Comparison of ENCODE assay signal across 30 mouse cellular contexts in the genomic region with DNA sequence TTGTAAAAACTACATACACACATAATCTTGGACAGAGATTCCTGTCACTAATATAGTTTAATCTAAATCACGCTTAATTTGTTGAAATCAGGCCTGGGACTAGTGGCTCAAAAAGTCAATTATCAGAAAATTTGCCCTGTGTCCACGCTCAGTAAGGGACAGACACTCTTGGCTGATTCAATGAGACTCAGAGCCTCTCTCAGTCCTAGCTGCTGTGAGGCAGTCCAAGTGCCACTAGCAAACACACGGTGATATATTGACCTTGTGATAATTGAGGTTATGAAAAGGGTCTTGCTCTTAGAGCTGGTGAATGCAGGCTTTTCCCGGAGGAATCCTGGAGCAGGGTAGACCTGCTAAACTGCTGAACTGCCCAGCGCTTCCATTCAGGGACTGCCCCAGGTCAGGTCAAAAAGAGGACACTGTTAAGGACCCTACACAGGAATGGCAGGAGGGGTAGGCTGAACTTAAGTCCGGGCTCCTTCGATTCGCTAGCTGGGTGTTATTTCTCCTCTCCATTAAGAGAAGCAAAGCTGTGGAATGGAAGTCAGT.
A peak's percentile ranks its signal among the peaks of the same experiment; 100 is the strongest.
DNase-seq lines count a peak whose midpoint lies in the region; ATAC-seq and TF ChIP-seq lines count a peak whose summit lies in the region.
"Had no signal": no experiment of that assay in that cellular context is flagged by ENCODE, and none has a peak within 500 bp of the region (broad histone marks: within the 10 kb centered on the region; RNA-seq: fewer than 3 reads in every experiment).

No protein-coding gene starts in this region.

- H3K36me3 ChIP-seq in hindbrain, embryonic 10.5 days, result no peaks in the 10 kb centered on the region
- no peaks in the 10 kb centered on the region for H3K36me3 ChIP-seq in hindbrain, embryonic 13.5 days
- no peaks in the 10 kb centered on the region for H3K36me3 ChIP-seq in midbrain, embryonic 13.5 days
- H3K36me3 ChIP-seq in midbrain, postnatal 0 days (ENCODE audit: insufficient read depth, low read length), result no peaks in the 10 kb centered on the region
- H3K36me3 ChIP-seq in embryonic facial prominence, embryonic 10.5 days (replicated peaks), result no peaks in the 10 kb centered on the region
- H3K36me3 ChIP-seq: embryonic facial prominence, embryonic 12.5 days; forebrain, embryonic 15.5 days; heart, embryonic 13.5 days; hindbrain, embryonic 15.5 days; kidney, embryonic 15.5 days; limb, embryonic 12.5 days; liver, embryonic 15.5 days; lung, embryonic 15.5 days had no signal

- DNase-seq in hindbrain, embryonic 10.5 days (ENCODE audit: low spot score), result peak; percentile 4
- no peak for DNase-seq in midbrain, postnatal 0 days (ENCODE audit: low spot score)
- DNase-seq in embryonic facial prominence, embryonic 10.5 days (ENCODE audit: low spot score), result peak; percentile 12
- DNase-seq in natural killer cell, adult 2 months (ENCODE audit: low spot score in 2 of 2), result no peak
- DNase-seq in cerebellum, postnatal 14 days, result no peak
- DNase-seq: adrenal gland, postnatal 14 days; cerebellum, adult 11 months; cerebellum, adult 9-10 months; heart, postnatal 14 days; kidney, adult 18-20 months; kidney, postnatal 36 days; right cerebral cortex, adult 18-20 months; spleen, adult 18-20 months; thymus, adult 2 months; thymus, postnatal 36 days had no signal

- H3K4me3 ChIP-seq in hindbrain, embryonic 10.5 days, result no peak overlapping the region
- H3K4me3 ChIP-seq in hindbrain, embryonic 13.5 days, result no peak overlapping the region
- H3K4me3 ChIP-seq in midbrain, embryonic 13.5 days (replicated peaks), result no peak overlapping the region
- no peak overlapping the region for H3K4me3 ChIP-seq in midbrain, postnatal 0 days (ENCODE audit: low read depth, low read length)
- H3K4me3 ChIP-seq in embryonic facial prominence, embryonic 10.5 days, result no peak overlapping the region
- H3K4me3 ChIP-seq: embryonic facial prominence, embryonic 12.5 days; forebrain, embryonic 15.5 days; heart, embryonic 13.5 days; hindbrain, embryonic 15.5 days; kidney, embryonic 15.5 days; layer of hippocampus, adult 2 months; left cerebral cortex, adult 2 months; limb, embryonic 12.5 days; liver, embryonic 15.5 days; lung, embryonic 15.5 days; myocyte had no signal

- H3K9me3 ChIP-seq in hindbrain, embryonic 10.5 days, result no peaks in the 10 kb centered on the region
- no peaks in the 10 kb centered on the region for H3K9me3 ChIP-seq in hindbrain, embryonic 13.5 days
- no peaks in the 10 kb centered on the region for H3K9me3 ChIP-seq in midbrain, embryonic 13.5 days
- no peaks in the 10 kb centered on the region for H3K9me3 ChIP-seq in midbrain, postnatal 0 days (ENCODE audit: low read length)
- no peaks in the 10 kb centered on the region for H3K9me3 ChIP-seq in embryonic facial prominence, embryonic 10.5 days
- H3K9me3 ChIP-seq: embryonic facial prominence, embryonic 12.5 days; forebrain, embryonic 15.5 days; heart, embryonic 13.5 days; hindbrain, embryonic 15.5 days; kidney, embryonic 15.5 days; limb, embryonic 12.5 days; liver, embryonic 15.5 days; lung, embryonic 15.5 days had no signal

- WGBS in hindbrain, embryonic 10.5 days, result 62% methylated on average over 8 of the region's 8 CpGs
- 54% methylated on average over 8 of the region's 8 CpGs for WGBS in hindbrain, embryonic 13.5 days
- 64% methylated on average over 8 of the region's 8 CpGs for WGBS in midbrain, embryonic 13.5 days
- whole genome bisulfite sequencing in midbrain, postnatal 0 days, result 75% methylated on average over 8 of the region's 8 CpGs
- 46% methylated on average over 8 of the region's 8 CpGs for WGBS in embryonic facial prominence, embryonic 10.5 days

- H3K27ac ChIP-seq in hindbrain, embryonic 10.5 days, result no peak overlapping the region
- H3K27ac ChIP-seq in hindbrain, embryonic 13.5 days, result no peak overlapping the region
- no peak overlapping the region for H3K27ac ChIP-seq in midbrain, embryonic 13.5 days
- no peak overlapping the region for H3K27ac ChIP-seq in midbrain, postnatal 0 days (ENCODE audit: low read depth, low read length)
- no peak overlapping the region for H3K27ac ChIP-seq in embryonic facial prominence, embryonic 10.5 days (replicated peaks)
- H3K27ac ChIP-seq: embryonic facial prominence, embryonic 12.5 days; forebrain, embryonic 15.5 days; heart, embryonic 13.5 days; hindbrain, embryonic 15.5 days; kidney, embryonic 15.5 days; layer of hippocampus, adult 2 months; left cerebral cortex, adult 2 months; limb, embryonic 12.5 days; liver, embryonic 15.5 days; lung, embryonic 15.5 days; stomach, postnatal 0 days had no signal

- H3K9ac ChIP-seq in hindbrain, embryonic 13.5 days, result no peak overlapping the region
- H3K9ac ChIP-seq in midbrain, embryonic 13.5 days (replicated peaks), result no peak overlapping the region
- no peak overlapping the region for H3K9ac ChIP-seq in midbrain, postnatal 0 days (replicated peaks; ENCODE audit: low read length, poor library complexity, severe bottlenecking)
- H3K9ac ChIP-seq: embryonic facial prominence, embryonic 12.5 days; forebrain, embryonic 15.5 days; heart, embryonic 13.5 days; hindbrain, embryonic 15.5 days; kidney, embryonic 15.5 days; limb, embryonic 12.5 days; liver, embryonic 15.5 days; lung, embryonic 15.5 days had no signal

- no peaks in the 10 kb centered on the region for H3K4me1 ChIP-seq in hindbrain, embryonic 10.5 days (replicated peaks)
- no peaks in the 10 kb centered on the region for H3K4me1 ChIP-seq in hindbrain, embryonic 13.5 days (replicated peaks)
- no peaks in the 10 kb centered on the region; the same call in 1 of the 2 replicates for H3K4me1 ChIP-seq in midbrain, embryonic 13.5 days (replicated peaks)
- no peaks in the 10 kb centered on the region for H3K4me1 ChIP-seq in midbrain, postnatal 0 days (ENCODE audit: insufficient read depth, low read length)
- peaks cover 4% of the 10 kb centered on the region; the same call in 1 of the 2 replicates for H3K4me1 ChIP-seq in embryonic facial prominence, embryonic 10.5 days
- H3K4me1 ChIP-seq: embryonic facial prominence, embryonic 12.5 days; forebrain, embryonic 15.5 days; heart, embryonic 13.5 days; hindbrain, embryonic 15.5 days; kidney, embryonic 15.5 days; limb, embryonic 12.5 days; liver, embryonic 15.5 days; lung, embryonic 15.5 days had no signal

- no peak overlapping the region for H3K4me2 ChIP-seq in hindbrain, embryonic 13.5 days
- H3K4me2 ChIP-seq in midbrain, embryonic 13.5 days (replicated peaks), result no peak overlapping the region
- no peak overlapping the region for H3K4me2 ChIP-seq in midbrain, postnatal 0 days (ENCODE audit: low read depth, low read length, poor library complexity, severe bottlenecking)
- H3K4me2 ChIP-seq: embryonic facial prominence, embryonic 12.5 days; forebrain, embryonic 15.5 days; heart, embryonic 13.5 days; hindbrain, embryonic 15.5 days; kidney, embryonic 15.5 days; limb, embryonic 12.5 days; liver, embryonic 15.5 days; lung, embryonic 15.5 days had no signal

- H3K27me3 ChIP-seq in hindbrain, embryonic 10.5 days (ENCODE audit: insufficient read depth, poor library complexity, severe bottlenecking), result no peaks in the 10 kb centered on the region
- H3K27me3 ChIP-seq in hindbrain, embryonic 13.5 days, result no peaks in the 10 kb centered on the region
- no peaks in the 10 kb centered on the region for H3K27me3 ChIP-seq in midbrain, embryonic 13.5 days
- H3K27me3 ChIP-seq in midbrain, postnatal 0 days (ENCODE audit: insufficient read depth, low read length), result no peaks in the 10 kb centered on the region
- no peaks in the 10 kb centered on the region for H3K27me3 ChIP-seq in embryonic facial prominence, embryonic 10.5 days (replicated peaks; ENCODE audit: low read depth, poor library complexity, severe bottlenecking)
- H3K27me3 ChIP-seq: embryonic facial prominence, embryonic 12.5 days; forebrain, embryonic 15.5 days; heart, embryonic 13.5 days; hindbrain, embryonic 15.5 days; kidney, embryonic 15.5 days; limb, embryonic 12.5 days; liver, embryonic 15.5 days; lung, embryonic 15.5 days; Patski had no signal

- TF ChIP-seq CTCF in midbrain, postnatal 0 days (IDR thresholded peaks at IDR 0.05), result no peak

- ATAC-seq in hindbrain, embryonic 13.5 days (ENCODE audit: low FRiP score), result no peak
- peak; percentile 50; the same call in 1 of the 2 replicates for ATAC-seq in midbrain, embryonic 13.5 days
- ATAC-seq in midbrain, postnatal 0 days (ENCODE audit: low FRiP score), result no peak
- ATAC-seq: forebrain, embryonic 15.5 days; Patski had no signal

Comparison
In these comparisons a context has a peak if more than half of its experiments do, and no peak if none do; other contexts are left out.
1. DNase-seq: peak in hindbrain, embryonic 10.5 days (single experiment) and embryonic facial prominence, embryonic 10.5 days (single experiment); none in midbrain, postnatal 0 days (single experiment), natural killer cell, adult 2 months (0 of 2) and cerebellum, postnatal 14 days (0 of 2).